Mouse (Mus musculus) forebrain, embryonic 16.5 days (tissue): ENCODE measurements around the gene Rnf217. TPM values are rescaled to one million over a fixed set of nuclear protein-coding genes. Genes with fewer than 3 reads are reported as not detected.
A peak's percentile ranks its signal among the peaks of the same experiment; 100 is the strongest.

Experiments used
- ATAC-seq: fragments of 200-750 bp; cut with Nextera tagmentation; 2 replicates; pipeline ENCODE4 v1.8.0; 2017; ENCODE audit warnings: mild to moderate bottlenecking, moderate library complexity
- H3K27ac ChIP-seq: fragments of 300-500 bp; sonication (generic); 2 replicates; pipeline ENCODE4 v1.5.1; 2014; ENCODE audit warnings: low read length, control low read depth
- H3K27me3 ChIP-seq: fragments of 300-500 bp; sonication (generic); replicated peaks from 2 replicates; pipeline ENCODE4 v1.6.1; 2014; ENCODE audit warnings: low read length; ENCODE audit not compliant: control insufficient read depth, insufficient read depth
- H3K36me3 ChIP-seq: fragments of 300-500 bp; sonication (generic); 2 replicates; pipeline ENCODE4 v1.6.1; 2014; ENCODE audit not compliant: control insufficient read depth, insufficient read depth
- H3K4me1 ChIP-seq: fragments of 300-500 bp; sonication (generic); replicated peaks from 2 replicates; pipeline ENCODE4 v1.6.1; 2014; ENCODE audit warnings: low read length; ENCODE audit not compliant: control insufficient read depth, insufficient read depth
- H3K4me2 ChIP-seq: fragments of 300-500 bp; sonication (generic); 2 replicates; pipeline ENCODE4 v1.6.1; 2014; ENCODE audit warnings: mild to moderate bottlenecking, low read length, control low read depth
- H3K4me3 ChIP-seq: fragments of 300-500 bp; sonication (generic); replicated peaks from 2 replicates; pipeline ENCODE4 v1.5.1; 2014; ENCODE audit warnings: mild to moderate bottlenecking, low read length, control low read depth
- H3K9ac ChIP-seq: fragments of 300-500 bp; sonication (generic); replicated peaks from 2 replicates; pipeline ENCODE4 v1.6.1; 2014; ENCODE audit warnings: low read depth, low read length, control low read depth
- H3K9me3 ChIP-seq: fragments of 300-500 bp; sonication (generic); 2 replicates; pipeline ENCODE4 v1.6.1; 2016; ENCODE audit warnings: low read length; ENCODE audit not compliant: control insufficient read depth
- WGBS: fragments of 180-500 bp; shearing (Covaris S2); extraction: QIAGEN DNeasy Blood & Tissue Kit; methylation state at CpG from one replicate; pipeline ENCODE4 v1.1.7; 2014; 5-methylcytosine and 5-hydroxymethylcytosine counted together
- polyA plus RNA-seq: library from polyadenylated mRNA; unstranded; fragments of >200 nt; fragmentation: Nextera tagmentation; extraction: Ambion mirVana; gene quantifications from 2 replicates; pipeline ENCODE4 v1.2.1, GENCODE M21; 2015

Rnf217 gene
- polyA plus RNA-seq: 1.6 and 2.0 TPM in 2 replicates

GRCm38 (mm10) chr10:31609066-31609961 is at the start of gene Rnf217:
TSS of gene Rnf217 (minus strand) at chr10:31609184.
- Histone ChIP-seq H3K4me1 (peaks cover 31% of the 10 kb centered on the region), H3K9me3 (no peaks in the 10 kb centered on the region), H3K4me2 (peak within 1 kb of the TSS; percentile 63), H3K36me3 (no peaks in the 10 kb centered on the region), H3K27ac (peak within 1 kb of the TSS; percentile 69), H3K4me3 (peak within 1 kb of the TSS; percentile 76), H3K27me3 (no peaks in the 10 kb centered on the region), H3K9ac (peak within 1 kb of the TSS; percentile 97)
- WGBS: under 1% methylated on average over 77 of the region's 106 CpGs
- ATAC-seq: peak; percentile 83

- Histone ChIP-seq H3K27ac (no peak overlapping the region), H3K9me3 (no peaks in the 10 kb centered on the region), H3K36me3 (no peaks in the 10 kb centered on the region), H3K4me2 (no peak overlapping the region), H3K4me3 (no peak overlapping the region), H3K9ac (no peak overlapping the region), H3K4me1 (no peaks in the 10 kb centered on the region), H3K27me3 (no peaks in the 10 kb centered on the region)
- WGBS: 80% methylated on average over 3 of the region's 3 CpGs
- no peak for ATAC-seq
Observed at GRCm38 (mm10) chr10:31647270-31647669, 38.3 kb upstream of the Rnf217 start.

GRCm38 (mm10) chr10:31646083-31646482 is 37.1 kb upstream of the Rnf217 start:
- Histone ChIP-seq H3K4me2 (no peak overlapping the region), H3K4me3 (no peak overlapping the region), H3K9ac (no peak overlapping the region), H3K27ac (no peak overlapping the region), H3K9me3 (no peaks in the 10 kb centered on the region), H3K27me3 (no peaks in the 10 kb centered on the region), H3K4me1 (no peaks in the 10 kb centered on the region), H3K36me3 (no peaks in the 10 kb centered on the region)
- 8% methylated on average over 1 of the region's 1 CpGs for WGBS
- ATAC-seq: no peak

GRCm38 (mm10) chr10:31635098-31635497 is 26.1 kb upstream of the Rnf217 start:
- Histone ChIP-seq H3K4me1 (0 out of 2 replicates have a peak, but pooled peaks cover 3% of the 10 kb centered on the region), H3K36me3 (no peaks in the 10 kb centered on the region), H3K4me2 (no peak overlapping the region), H3K4me3 (no peak overlapping the region), H3K9me3 (no peaks in the 10 kb centered on the region), H3K27ac (no peak overlapping the region), H3K27me3 (no peaks in the 10 kb centered on the region), H3K9ac (no peak overlapping the region)
- no peak for ATAC-seq
- WGBS: 91% methylated on average over 3 of the region's 3 CpGs

GRCm38 (mm10) chr10:31632005-31632404 is 23.0 kb upstream of the Rnf217 start:
- H3K27me3 ChIP-seq: no peaks in the 10 kb centered on the region
- H3K9me3 ChIP-seq: no peaks in the 10 kb centered on the region
- no peak overlapping the region for H3K9ac ChIP-seq
- no peak overlapping the region for H3K4me3 ChIP-seq
- no peak overlapping the region for H3K27ac ChIP-seq
- 0 out of 2 replicates have a peak, but pooled peaks cover 3% of the 10 kb centered on the region for H3K4me1 ChIP-seq
- peak; percentile 43; the same call in 1 of the 2 replicates for ATAC-seq
- WGBS: 40% methylated on average over 1 of the region's 1 CpGs
- no peaks in the 10 kb centered on the region for H3K36me3 ChIP-seq
- H3K4me2 ChIP-seq: no peak overlapping the region

- H3K27ac ChIP-seq: no peak overlapping the region
- 15% methylated on average over 2 of the region's 2 CpGs for WGBS
- no peaks in the 10 kb centered on the region for H3K27me3 ChIP-seq
- no peak overlapping the region for H3K9ac ChIP-seq
- no peak overlapping the region for H3K4me3 ChIP-seq
- H3K36me3 ChIP-seq: no peaks in the 10 kb centered on the region
- no peaks in the 10 kb centered on the region for H3K9me3 ChIP-seq
- no peak for ATAC-seq
- H3K4me1 ChIP-seq: 0 out of 2 replicates have a peak, but pooled peaks cover 3% of the 10 kb centered on the region
- no peak overlapping the region for H3K4me2 ChIP-seq
Observed at GRCm38 (mm10) chr10:31615355-31615754, 6.4 kb upstream of the Rnf217 start.

- H3K9me3 ChIP-seq: no peaks in the 10 kb centered on the region
- H3K27me3 ChIP-seq: no peaks in the 10 kb centered on the region
- no peaks in the 10 kb centered on the region for H3K36me3 ChIP-seq
- no peak overlapping the region for H3K4me2 ChIP-seq
- no peak overlapping the region for H3K4me3 ChIP-seq
- H3K9ac ChIP-seq: no peak overlapping the region
- H3K4me1 ChIP-seq: 0 out of 2 replicates have a peak, but pooled peaks cover 6% of the 10 kb centered on the region
- ATAC-seq: no peak
- WGBS: 77% methylated on average over 1 of the region's 1 CpGs
- no peak overlapping the region for H3K27ac ChIP-seq
Observed at GRCm38 (mm10) chr10:31614111-31614510, 5.1 kb upstream of the Rnf217 start.

GRCm38 (mm10) chr10:31608441-31609065 is 431 bp downstream of the Rnf217 start:
- Histone ChIP-seq H3K36me3 (no peaks in the 10 kb centered on the region), H3K9ac (peak overlapping the region; percentile 97), H3K4me3 (peak overlapping the region; percentile 76), H3K27ac (peak overlapping the region; percentile 69), H3K9me3 (no peaks in the 10 kb centered on the region), H3K27me3 (no peaks in the 10 kb centered on the region), H3K4me1 (peaks cover 31% of the 10 kb centered on the region), H3K4me2 (peak overlapping the region; percentile 63)
- peak; percentile 54 for ATAC-seq
- under 1% methylated on average over 41 of the region's 60 CpGs for WGBS
